Mouse (Mus musculus): ENCODE measurements around the gene Dio1. TPM values are rescaled to one million over a fixed set of nuclear protein-coding genes. Genes with fewer than 3 reads are reported as not detected.

Dio1 gene
- not detected for total RNA-seq (2021)
- long read RNA-seq, experiment 1, result 0 reads
- long read RNA-seq, experiment 2, result 0 reads

GRCm38 (mm10) chr4:107306966-107307365 lies at the start of gene Dio1:
TSS of gene Dio1 (minus strand) at chr4:107307169.
- DNase-seq (ENCODE audit: low spot score in 2 of 2), result no peak

- no peak for DNase-seq (ENCODE audit: low spot score in 2 of 2)
Measured at GRCm38 (mm10) chr4:107354543-107354942, 47.6 kb upstream of the Dio1 start.

GRCm38 (mm10) chr4:107354126-107354525 lies 47.2 kb upstream of the Dio1 start:
- no peak for DNase-seq (ENCODE audit: low spot score in 2 of 2)

GRCm38 (mm10) chr4:107353612-107354011 lies 46.6 kb upstream of the Dio1 start:
- DNase-seq (ENCODE audit: low spot score in 2 of 2), result no peak

GRCm38 (mm10) chr4:107351368-107351767 lies 44.4 kb upstream of the Dio1 start:
- no peak for DNase-seq (ENCODE audit: low spot score in 2 of 2)

GRCm38 (mm10) chr4:107349311-107350008 lies 42.5 kb upstream of the Dio1 start:
- DNase-seq (ENCODE audit: low spot score in 2 of 2), result peak in 1 of 2 experiments; percentile 22

GRCm38 (mm10) chr4:107348529-107349310 lies 41.8 kb upstream of the Dio1 start:
- DNase-seq (ENCODE audit: low spot score in 2 of 2), result peak in 1 of 2 experiments; percentile 25

- DNase-seq (ENCODE audit: low spot score in 2 of 2), result no peak
Measured at GRCm38 (mm10) chr4:107347221-107347620, 40.3 kb upstream of the Dio1 start.

- DNase-seq (ENCODE audit: low spot score in 2 of 2), result no peak
Measured at GRCm38 (mm10) chr4:107344612-107345011, 37.6 kb upstream of the Dio1 start.

GRCm38 (mm10) chr4:107341354-107341753 lies 34.4 kb upstream of the Dio1 start:
- no peak for DNase-seq (ENCODE audit: low spot score in 2 of 2)

GRCm38 (mm10) chr4:107337455-107337854 lies 30.5 kb upstream of the Dio1 start:
- DNase-seq (ENCODE audit: low spot score in 2 of 2), result no peak

GRCm38 (mm10) chr4:107336356-107336755 lies 29.4 kb upstream of the Dio1 start:
- DNase-seq (ENCODE audit: low spot score in 2 of 2), result no peak

- no peak for DNase-seq (ENCODE audit: low spot score in 2 of 2)
Measured at GRCm38 (mm10) chr4:107333514-107333913, 26.5 kb upstream of the Dio1 start.

GRCm38 (mm10) chr4:107328530-107328929 lies 21.6 kb upstream of the Dio1 start:
- no peak for DNase-seq (ENCODE audit: low spot score in 2 of 2)

- DNase-seq (ENCODE audit: low spot score in 2 of 2), result no peak
Measured at GRCm38 (mm10) chr4:107323113-107323512, 16.1 kb upstream of the Dio1 start.

- no peak for DNase-seq (ENCODE audit: low spot score in 2 of 2)
Measured at GRCm38 (mm10) chr4:107321041-107321440, 14.1 kb upstream of the Dio1 start.

- no peak for DNase-seq (ENCODE audit: low spot score in 2 of 2)
Measured at GRCm38 (mm10) chr4:107318646-107319045, 11.7 kb upstream of the Dio1 start.

- DNase-seq (ENCODE audit: low spot score in 2 of 2), result no peak
Measured at GRCm38 (mm10) chr4:107314479-107314805, 7.5 kb upstream of the Dio1 start.

GRCm38 (mm10) chr4:107313690-107314478 lies 6.9 kb upstream of the Dio1 start, which contains the start of gene Yipf1:
TSS of gene Yipf1 (plus strand) at chr4:107314363.
- peak; percentile 81 to 90 for DNase-seq (ENCODE audit: low spot score in 2 of 2)

- DNase-seq (ENCODE audit: low spot score in 2 of 2), result no peak
Measured at GRCm38 (mm10) chr4:107303531-107303930, 3.4 kb downstream of the Dio1 start.

GRCm38 (mm10) chr4:107302832-107303231 lies 4.1 kb downstream of the Dio1 start:
- no peak for DNase-seq (ENCODE audit: low spot score in 2 of 2)

GRCm38 (mm10) chr4:107302221-107302620 lies 4.7 kb downstream of the Dio1 start:
- no peak for DNase-seq (ENCODE audit: low spot score in 2 of 2)
